Mouse (Mus musculus) heart, embryonic 11.5 days (tissue): ENCODE measurements around the gene Olfr594. TPM values are rescaled to one million over a fixed set of nuclear protein-coding genes. Genes with fewer than 3 reads are reported as not detected.
"Not testable (repeated sequence)": the region's sequence is repeated elsewhere in the genome, so short reads cannot be mapped to it uniquely, and the experiment has no call there.

Experiments
- ATAC-seq: fragments of 200-750 bp; cut with Nextera tagmentation; replicated peaks from 2 replicates; pipeline ENCODE4 v1.8.0; 2017; ENCODE audit warnings: moderate library complexity; ENCODE audit not compliant: insufficient number of reproducible peaks, low FRiP score, low TSS enrichment
- H3K27ac ChIP-seq: fragments of 300-500 bp; sonication (generic); 2 replicates; pipeline ENCODE4 v1.5.1; 2014; ENCODE audit warnings: mild to moderate bottlenecking, low read depth, low read length
- H3K27me3 ChIP-seq: fragments of 300-500 bp; sonication (generic); 2 replicates; pipeline ENCODE4 v1.6.1; 2014; ENCODE audit warnings: mild to moderate bottlenecking, low read length, mixed read lengths; ENCODE audit not compliant: control insufficient read depth, insufficient read depth
- H3K36me3 ChIP-seq: fragments of 300-500 bp; sonication (generic); 2 replicates; pipeline ENCODE4 v1.6.1; 2014; ENCODE audit warnings: mild to moderate bottlenecking, low read length, moderate library complexity, mixed read lengths; ENCODE audit not compliant: control insufficient read depth, insufficient read depth
- H3K4me1 ChIP-seq: fragments of 300-500 bp; sonication (generic); 2 replicates; pipeline ENCODE4 v1.6.1; 2014; ENCODE audit warnings: low read length; ENCODE audit not compliant: control insufficient read depth, insufficient read depth
- H3K4me2 ChIP-seq: fragments of 300-500 bp; sonication (generic); 2 replicates; pipeline ENCODE4 v1.6.1; 2014; ENCODE audit warnings: mild to moderate bottlenecking, moderate library complexity
- H3K4me3 ChIP-seq: fragments of 300-500 bp; sonication (generic); 2 replicates; pipeline ENCODE4 v1.5.1; 2014; ENCODE audit warnings: low read depth, low read length
- H3K9ac ChIP-seq: fragments of 300-500 bp; sonication (generic); 2 replicates; pipeline ENCODE4 v1.6.1; 2014; ENCODE audit warnings: mild to moderate bottlenecking, low read depth, low read length, moderate library complexity
- H3K9me3 ChIP-seq: fragments of 300-500 bp; sonication (generic); replicated peaks from 2 replicates; pipeline ENCODE4 v1.6.1; 2016; ENCODE audit warnings: low read length; ENCODE audit not compliant: control insufficient read depth
- WGBS: fragments of 180-500 bp; shearing (Covaris S2); extraction: QIAGEN DNeasy Blood & Tissue Kit; methylation state at CpG from one replicate; pipeline ENCODE4 v1.1.7; 2014; ENCODE audit not compliant: insufficient replicate concordance; 5-methylcytosine and 5-hydroxymethylcytosine counted together
- microRNA-seq: library from miRNA; unstranded; fragments of <30 nt; microRNA quantifications from one replicate; pipeline ENCODE4, GENCODE M21; 2016; ENCODE audit warnings: borderline number of aligned reads
- polyA plus RNA-seq: library from polyadenylated mRNA; unstranded; fragments of >200 nt; fragmentation: Nextera tagmentation; extraction: Ambion mirVana; gene quantifications from 2 replicates; pipeline ENCODE4 v1.2.1, GENCODE M21; 2014

Gene Olfr594
- not detected in 2 replicates for polyA plus RNA-seq

DNA sequence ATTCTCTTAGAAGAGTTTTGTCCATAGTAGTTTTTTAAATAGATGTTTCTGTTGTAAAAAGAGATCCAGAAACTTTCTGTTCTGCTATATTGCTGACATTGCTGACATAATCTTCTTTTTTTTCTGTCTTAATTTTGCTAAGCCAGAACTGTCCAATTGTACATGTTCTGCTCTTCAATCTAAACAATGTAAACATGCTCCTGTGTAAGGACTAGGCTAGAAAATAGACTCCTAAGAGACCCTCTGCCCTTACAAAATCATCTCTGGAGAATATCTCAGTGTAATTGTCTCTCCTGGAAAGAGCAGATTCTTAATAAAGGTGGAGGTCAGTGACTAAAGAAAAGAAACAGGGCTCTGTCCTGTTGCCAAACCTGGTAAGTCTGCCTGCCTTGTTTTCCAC is at the start of gene Olfr594:
TSS of gene Olfr594 (plus strand) at position 301 of the 400 bp plus-strand sequence.
- Histone ChIP-seq H3K9me3 (no peaks in the 10 kb centered on the region), H3K36me3 (no peaks in the 10 kb centered on the region), H3K27me3 (no peaks in the 10 kb centered on the region), H3K9ac (no peak within 1 kb of the TSS), H3K4me2 (no peak within 1 kb of the TSS), H3K4me1 (no peaks in the 10 kb centered on the region), H3K4me3 (no peak within 1 kb of the TSS), H3K27ac (no peak within 1 kb of the TSS)
- no peak for ATAC-seq

DNA sequence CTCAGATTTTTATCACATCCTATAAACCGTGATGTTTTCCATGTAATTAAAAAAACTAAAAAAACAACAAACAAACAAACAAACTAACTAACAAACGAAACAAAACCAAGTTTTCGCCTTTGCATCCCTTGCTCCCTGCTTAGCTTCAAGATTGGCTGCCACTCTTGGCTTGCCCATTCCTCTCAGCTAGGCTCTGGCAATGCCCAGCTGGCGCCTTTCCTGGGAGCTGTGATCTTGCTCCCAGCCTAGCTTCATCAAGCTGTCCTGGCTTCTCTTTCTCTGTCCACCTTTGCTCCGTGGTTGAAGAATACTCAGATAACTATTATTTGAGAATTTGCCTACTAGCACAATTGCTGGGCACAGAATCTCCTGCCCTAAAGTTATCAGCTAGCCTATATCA is 47.1 kb upstream of the Olfr594 start:
- H3K27ac ChIP-seq: no peak overlapping the region
- no peaks in the 10 kb centered on the region for H3K4me1 ChIP-seq
- no peaks in the 10 kb centered on the region for H3K9me3 ChIP-seq
- WGBS: 74% methylated on average over 5 of the region's 5 CpGs
- H3K9ac ChIP-seq: no peak overlapping the region
- H3K4me3 ChIP-seq: no peak overlapping the region
- no peak for ATAC-seq
- H3K36me3 ChIP-seq: no peaks in the 10 kb centered on the region
- no peaks in the 10 kb centered on the region for H3K27me3 ChIP-seq
- no peak overlapping the region for H3K4me2 ChIP-seq

DNA sequence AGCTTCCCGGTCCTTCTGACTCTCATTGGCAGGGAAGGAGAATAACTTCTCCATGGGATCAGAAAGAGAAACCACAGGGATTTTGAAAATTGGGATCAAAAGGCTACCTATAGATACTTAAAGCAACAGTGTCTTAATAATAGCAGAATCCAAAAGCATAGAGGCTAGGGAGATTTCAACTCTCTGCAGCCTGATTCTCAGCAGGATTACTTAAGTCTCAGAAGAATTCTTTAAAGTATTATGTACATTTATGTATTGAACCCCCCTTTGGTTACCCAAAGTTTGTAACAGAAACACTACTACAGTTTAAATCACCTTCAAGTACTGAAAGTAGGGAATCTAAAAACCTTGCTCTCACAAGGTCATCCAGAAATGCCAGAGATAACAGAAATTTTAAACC is 38.6 kb upstream of the Olfr594 start, which contains the start of gene Olfr591:
TSS of gene Olfr591 (minus strand) at position 101 of the 400 bp plus-strand sequence.
- ATAC-seq: no peak
- H3K27me3 ChIP-seq: no peaks in the 10 kb centered on the region
- H3K36me3 ChIP-seq: no peaks in the 10 kb centered on the region
- H3K9ac ChIP-seq: no peak within 1 kb of the TSS
- no peak within 1 kb of the TSS for H3K4me2 ChIP-seq
- H3K9me3 ChIP-seq: peaks cover 7% of the 10 kb centered on the region; the same call in 1 of the 2 replicates
- WGBS: 73% methylated on average over 1 of the region's 1 CpGs
- no peak within 1 kb of the TSS for H3K4me3 ChIP-seq
- H3K27ac ChIP-seq: no peak within 1 kb of the TSS
- no peaks in the 10 kb centered on the region for H3K4me1 ChIP-seq

DNA sequence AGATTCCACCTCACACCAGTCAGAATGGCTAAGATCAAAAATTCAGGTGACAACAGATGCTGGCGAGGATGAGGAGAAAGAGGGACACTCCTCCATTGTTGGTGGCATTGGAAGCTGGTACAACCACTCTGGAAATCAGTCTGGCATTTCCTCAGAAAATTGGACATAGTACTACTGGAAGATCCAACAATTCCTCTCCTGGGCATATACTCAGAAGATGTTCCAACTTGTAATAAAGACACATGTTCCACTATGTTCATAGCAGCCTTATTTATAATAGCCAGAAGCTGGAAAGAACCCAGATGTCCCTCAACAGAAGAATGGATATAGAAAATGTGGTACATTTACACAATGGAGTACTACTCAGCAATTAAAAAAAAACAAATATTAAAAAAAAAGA is 32.3 kb upstream of the Olfr594 start, which contains the start of gene Olfr592:
TSS of gene Olfr592 (plus strand) at position 301 of the 400 bp plus-strand sequence.
- not testable (repeated sequence) for H3K9me3 ChIP-seq

DNA sequence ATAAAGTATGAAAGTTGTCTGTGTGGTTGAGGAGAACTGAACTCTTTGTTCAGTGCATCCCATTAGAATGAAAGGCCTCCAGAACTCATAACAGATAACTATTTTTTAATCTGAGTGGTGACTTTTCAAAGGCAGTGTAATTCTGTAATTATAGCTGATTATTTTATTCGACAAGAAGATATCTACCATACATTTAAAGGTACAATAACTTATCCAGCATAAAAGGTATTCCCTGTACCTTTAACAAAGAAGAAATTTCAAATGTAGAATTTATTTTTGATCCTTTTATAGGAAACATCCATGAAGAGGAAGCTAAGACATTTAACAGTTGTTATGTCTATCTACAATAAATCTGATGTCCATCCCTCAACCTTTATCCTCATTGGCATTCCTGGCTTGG is 5.2 kb upstream of the Olfr594 start, which contains the start of gene Olfr593:
TSS of gene Olfr593 (plus strand) at position 301 of the 400 bp plus-strand sequence.
- Histone ChIP-seq H3K36me3 (no peaks in the 10 kb centered on the region), H3K27ac (no peak within 1 kb of the TSS), H3K9ac (no peak within 1 kb of the TSS), H3K9me3 (no peaks in the 10 kb centered on the region), H3K4me3 (no peak within 1 kb of the TSS), H3K4me2 (no peak within 1 kb of the TSS), H3K27me3 (no peaks in the 10 kb centered on the region), H3K4me1 (no peaks in the 10 kb centered on the region)
- WGBS: 61% methylated on average over 1 of the region's 1 CpGs
- no peak for ATAC-seq

More for the DNA sequence above, 32.3 kb upstream of the Olfr594 start, which contains the start of gene Olfr592:
- not testable (repeated sequence) for H3K4me3 ChIP-seq, H3K4me1 ChIP-seq, H3K9ac ChIP-seq, H3K27ac ChIP-seq, H3K36me3 ChIP-seq, H3K27me3 ChIP-seq, H3K4me2 ChIP-seq, ATAC-seq
- 73% methylated on average over 1 of the region's 1 CpGs for WGBS

DNA sequence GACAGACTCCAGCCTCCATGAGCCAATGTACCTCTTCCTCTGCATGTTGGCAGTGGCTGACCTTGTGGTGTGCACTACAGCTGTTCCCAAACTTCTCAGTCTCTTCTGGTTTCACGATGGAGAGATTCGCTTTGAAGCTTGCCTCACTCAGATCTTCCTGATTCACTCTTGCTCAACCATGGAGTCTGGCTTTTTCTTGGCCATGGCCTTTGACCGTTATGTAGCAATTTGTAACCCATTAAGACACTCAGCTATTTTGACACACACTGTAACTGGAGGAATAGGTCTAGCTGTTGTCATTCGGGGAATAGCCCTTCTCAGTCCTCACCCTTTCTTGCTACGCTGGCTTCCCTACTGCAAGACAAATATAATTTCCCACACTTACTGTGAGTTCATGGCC is 4.7 kb upstream of the Olfr594 start:
- H3K4me3 ChIP-seq, H3K27me3 ChIP-seq, H3K4me1 ChIP-seq, H3K9me3 ChIP-seq, ATAC-seq, H3K36me3 ChIP-seq, H3K4me2 ChIP-seq, H3K9ac ChIP-seq, H3K27ac ChIP-seq: not testable (repeated sequence)
- 86% methylated on average over 5 of the region's 5 CpGs for WGBS

DNA sequence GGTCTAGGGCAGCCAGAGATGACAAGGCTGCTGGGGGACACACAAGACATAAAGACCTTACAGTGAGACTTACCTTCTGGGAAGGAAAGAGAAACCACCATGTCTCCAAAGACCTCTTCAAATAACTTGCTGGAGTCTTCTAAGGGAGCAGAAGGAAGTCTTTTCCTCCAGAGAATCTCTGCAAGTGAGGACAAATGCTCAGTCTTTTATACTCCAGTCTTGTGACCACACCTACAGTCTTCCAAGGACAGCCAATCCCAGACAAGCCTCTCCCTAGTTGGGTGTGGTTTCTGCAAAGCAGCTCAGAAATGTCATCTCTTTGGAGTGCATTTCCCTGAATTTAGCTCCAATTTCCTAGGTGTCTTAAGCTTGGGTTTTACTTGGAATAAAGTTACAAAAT is 35.6 kb downstream of the Olfr594 start, which contains the start of gene Usp17ld:
TSS of gene Usp17ld (minus strand) at position 101 of the 400 bp plus-strand sequence.
- H3K9me3 ChIP-seq, H3K9ac ChIP-seq, H3K27ac ChIP-seq, H3K4me1 ChIP-seq, H3K36me3 ChIP-seq, H3K27me3 ChIP-seq, H3K4me2 ChIP-seq, ATAC-seq, H3K4me3 ChIP-seq: not testable (repeated sequence)

Small RNAs within 50 kb of the gene (microRNA-seq; reads per million reads assigned to microRNA genes)
- gene Gm23550 (not detected), gene Gm25171 (not detected)

Other genes with a start within 250 kb of the Olfr594 start
- gene Olfr577, start 241.1 kb upstream of the Olfr594 start, polyA plus RNA-seq: not detected in 2 replicates
- gene Olfr578, start 227.7 kb upstream of the Olfr594 start, polyA plus RNA-seq: not detected in 2 replicates
- gene Olfr582, start 179.0 kb upstream of the Olfr594 start, polyA plus RNA-seq: not detected in 2 replicates
- gene Olfr583, start 165.7 kb upstream of the Olfr594 start, polyA plus RNA-seq: not detected in 2 replicates
- gene Olfr584, start 135.1 kb upstream of the Olfr594 start, polyA plus RNA-seq: not detected in 2 replicates
- not detected in 2 replicates for gene Olfr585, start 119.3 kb upstream of the Olfr594 start, polyA plus RNA-seq
- not detected in 2 replicates for gene Olfr586, start 91.4 kb upstream of the Olfr594 start, polyA plus RNA-seq
- not detected in 2 replicates for gene Olfr588-ps1, start 76.1 kb upstream of the Olfr594 start, polyA plus RNA-seq
- gene Olfr589, start 60.6 kb upstream of the Olfr594 start, polyA plus RNA-seq: not detected in 2 replicates
- not detected in 2 replicates for gene Olfr591, start 38.7 kb upstream of the Olfr594 start, polyA plus RNA-seq
- not detected in 2 replicates for gene Olfr592, start 32.2 kb upstream of the Olfr594 start, polyA plus RNA-seq
- not detected in 2 replicates for gene Olfr593, start 5.1 kb upstream of the Olfr594 start, polyA plus RNA-seq
- gene Usp17ld, start 35.5 kb downstream of the Olfr594 start, polyA plus RNA-seq: not detected in 2 replicates
- not detected in 2 replicates for gene Olfr596, start 88.7 kb downstream of the Olfr594 start, polyA plus RNA-seq
- gene Olfr597, start 99.3 kb downstream of the Olfr594 start, polyA plus RNA-seq: not detected in 2 replicates
- not detected in 2 replicates for gene Olfr598, start 106.6 kb downstream of the Olfr594 start, polyA plus RNA-seq
- gene Olfr599, start 118.9 kb downstream of the Olfr594 start, polyA plus RNA-seq: not detected in 2 replicates
- gene Olfr600, start 132.7 kb downstream of the Olfr594 start, polyA plus RNA-seq: not detected in 2 replicates
- gene Olfr601, start 145.7 kb downstream of the Olfr594 start, polyA plus RNA-seq: not detected in 2 replicates
- gene Olfr603, start 169.2 kb downstream of the Olfr594 start, polyA plus RNA-seq: not detected in 2 replicates
- gene Usp17lc, start 198.1 kb downstream of the Olfr594 start, polyA plus RNA-seq: not detected in 2 replicates
- not detected in 2 replicates for gene Olfr605, start 228.4 kb downstream of the Olfr594 start, polyA plus RNA-seq
- gene Olfr606, start 232.1 kb downstream of the Olfr594 start, polyA plus RNA-seq: not detected in 2 replicates
- gene Olfr607, start 247.2 kb downstream of the Olfr594 start, polyA plus RNA-seq: not detected in 2 replicates